Mouse (Mus musculus): Measurements from ENCODE around the gene Ankrd36. TPM values are rescaled to one million over a fixed set of nuclear protein-coding genes. Genes with fewer than 3 reads are reported as not detected.

Gene Ankrd36
- polyA plus RNA-seq, 1 experiment = not detected

DNA sequence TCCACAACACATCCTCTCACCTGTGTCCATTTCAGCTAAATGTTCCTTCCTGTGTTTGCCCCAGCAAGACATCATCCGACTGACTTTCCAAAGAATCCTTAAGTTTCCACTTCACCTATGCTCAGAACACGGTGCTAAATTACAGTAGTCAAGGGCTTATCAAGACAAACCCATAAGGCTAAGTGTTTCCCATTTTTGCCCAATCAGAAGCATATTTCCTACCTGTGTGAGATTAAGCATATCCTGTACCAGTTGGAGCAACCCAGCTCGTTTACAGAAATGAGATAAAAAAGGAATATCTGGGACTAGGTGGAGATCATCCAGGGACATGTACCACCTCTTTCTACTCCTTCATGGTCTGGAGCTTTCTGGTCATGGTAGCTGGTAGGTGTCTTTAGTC lies 22.8 kb upstream of the Ankrd36 start:
- Histone ChIP-seq H3K27ac (ENCODE audit: insufficient read depth, low read depth, low read length) (no peak overlapping the region), H3K4me1 (ENCODE audit: control insufficient read depth, insufficient read depth, insufficient read length, low read length) (no peaks in the 10 kb centered on the region), H3K27me3 (ENCODE audit: control insufficient read depth, insufficient read depth, low read length) (no peaks in the 10 kb centered on the region), H3K4me3 (ENCODE audit: low read depth, low read length) (no peak overlapping the region), H3K36me3 (ENCODE audit: control insufficient read depth, insufficient read depth, low read length) (no peaks in the 10 kb centered on the region)
- TF ChIP-seq POLR2A (IDR thresholded peaks at IDR 0.05; ENCODE audit: low read depth, low read length) (no peak), CTCF (IDR thresholded peaks at IDR 0.05; ENCODE audit: extremely low read depth, insufficient read length, insufficient replicate concordance, low read depth, low read length) (no peak)
- 69% methylated on average over 3 of the region's 3 CpGs for WGBS

GRCm38 (mm10) chr11:5551430-5551829 lies 18.1 kb upstream of the Ankrd36 start:
- H3K4me3 ChIP-seq (ENCODE audit: low read depth, low read length) = no peak overlapping the region
- no peaks in the 10 kb centered on the region for H3K36me3 ChIP-seq (ENCODE audit: control insufficient read depth, insufficient read depth, low read length)
- TF ChIP-seq POLR2A (IDR thresholded peaks at IDR 0.05; ENCODE audit: low read depth, low read length) (no peak), CTCF (IDR thresholded peaks at IDR 0.05; ENCODE audit: extremely low read depth, insufficient read length, insufficient replicate concordance, low read depth, low read length) (no peak)
- no peaks in the 10 kb centered on the region for H3K27me3 ChIP-seq (ENCODE audit: control insufficient read depth, insufficient read depth, low read length)
- WGBS = 91% methylated on average over 5 of the region's 5 CpGs
- H3K4me1 ChIP-seq (ENCODE audit: control insufficient read depth, insufficient read depth, insufficient read length, low read length) = no peaks in the 10 kb centered on the region
- H3K27ac ChIP-seq (ENCODE audit: insufficient read depth, low read depth, low read length) = no peak overlapping the region

GRCm38 (mm10) chr11:5551931-5552330 lies 17.6 kb upstream of the Ankrd36 start:
- H3K4me3 ChIP-seq (ENCODE audit: low read depth, low read length) = no peak overlapping the region
- WGBS = 74% methylated on average over 1 of the region's 1 CpGs
- no peaks in the 10 kb centered on the region for H3K36me3 ChIP-seq (ENCODE audit: control insufficient read depth, insufficient read depth, low read length)
- H3K4me1 ChIP-seq (ENCODE audit: control insufficient read depth, insufficient read depth, insufficient read length, low read length) = no peaks in the 10 kb centered on the region
- no peak for TF ChIP-seq POLR2A (IDR thresholded peaks at IDR 0.05; ENCODE audit: low read depth, low read length)
- TF ChIP-seq CTCF (IDR thresholded peaks at IDR 0.05; ENCODE audit: extremely low read depth, insufficient read length, insufficient replicate concordance, low read depth, low read length) = no peak
- H3K27ac ChIP-seq (ENCODE audit: insufficient read depth, low read depth, low read length) = no peak overlapping the region
- H3K27me3 ChIP-seq (ENCODE audit: control insufficient read depth, insufficient read depth, low read length) = no peaks in the 10 kb centered on the region

DNA sequence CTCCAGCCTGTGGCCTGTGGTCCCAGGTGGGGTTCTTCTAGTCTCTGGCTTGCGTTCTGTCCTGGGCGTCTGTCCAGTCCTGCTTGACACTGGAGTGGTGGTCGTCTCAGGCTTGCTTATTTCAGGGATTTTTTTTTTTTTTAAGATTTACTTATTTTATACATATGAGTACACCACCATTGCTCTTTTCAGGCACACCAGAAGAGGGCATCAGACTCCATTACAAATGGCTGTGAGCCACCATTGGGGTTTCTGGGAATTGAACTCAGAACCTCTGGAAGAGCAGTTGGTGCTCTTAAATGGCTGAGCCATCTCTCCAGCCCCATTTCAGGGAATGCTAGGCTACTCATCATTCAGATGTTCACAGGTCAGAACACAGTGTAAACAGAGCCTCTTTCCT lies 9.2 kb upstream of the Ankrd36 start:
- no peak overlapping the region for H3K27ac ChIP-seq (ENCODE audit: insufficient read depth, low read depth, low read length)
- TF ChIP-seq POLR2A (IDR thresholded peaks at IDR 0.05; ENCODE audit: low read depth, low read length) = no peak
- TF ChIP-seq CTCF (IDR thresholded peaks at IDR 0.05; ENCODE audit: extremely low read depth, insufficient read length, insufficient replicate concordance, low read depth, low read length) = no peak
- H3K27me3 ChIP-seq (ENCODE audit: control insufficient read depth, insufficient read depth, low read length) = no peaks in the 10 kb centered on the region
- 82% methylated on average over 3 of the region's 3 CpGs for WGBS
- no peak overlapping the region for H3K4me3 ChIP-seq (ENCODE audit: low read depth, low read length)
- H3K4me1 ChIP-seq (ENCODE audit: control insufficient read depth, insufficient read depth, insufficient read length, low read length) = no peaks in the 10 kb centered on the region
- no peaks in the 10 kb centered on the region for H3K36me3 ChIP-seq (ENCODE audit: control insufficient read depth, insufficient read depth, low read length)

- WGBS = 64% methylated on average over 9 of the region's 9 CpGs
- TF ChIP-seq POLR2A (IDR thresholded peaks at IDR 0.05; ENCODE audit: low read depth, low read length) (no peak), CTCF (IDR thresholded peaks at IDR 0.05; ENCODE audit: extremely low read depth, insufficient read length, insufficient replicate concordance, low read depth, low read length) (no peak)
Observed at GRCm38 (mm10) chr11:5562625-5563268, 6.7 kb upstream of the Ankrd36 start.

GRCm38 (mm10) chr11:5563898-5564297 lies 5.6 kb upstream of the Ankrd36 start:
- 84% methylated on average over 6 of the region's 6 CpGs for WGBS
- H3K4me3 ChIP-seq (ENCODE audit: low read depth, low read length) = no peak overlapping the region
- TF ChIP-seq CTCF (IDR thresholded peaks at IDR 0.05; ENCODE audit: extremely low read depth, insufficient read length, insufficient replicate concordance, low read depth, low read length) (no peak), POLR2A (IDR thresholded peaks at IDR 0.05; ENCODE audit: low read depth, low read length) (no peak)
- no peaks in the 10 kb centered on the region for H3K4me1 ChIP-seq (ENCODE audit: control insufficient read depth, insufficient read depth, insufficient read length, low read length)
- H3K27me3 ChIP-seq (ENCODE audit: control insufficient read depth, insufficient read depth, low read length) = no peaks in the 10 kb centered on the region
- H3K36me3 ChIP-seq (ENCODE audit: control insufficient read depth, insufficient read depth, low read length) = no peaks in the 10 kb centered on the region
- H3K27ac ChIP-seq (ENCODE audit: insufficient read depth, low read depth, low read length) = no peak overlapping the region

More at GRCm38 (mm10) chr11:5562625-5563268, 6.7 kb upstream of the Ankrd36 start:
- H3K36me3 ChIP-seq (ENCODE audit: control insufficient read depth, insufficient read depth, low read length) = no peaks in the 10 kb centered on the region
- H3K4me3 ChIP-seq (ENCODE audit: low read depth, low read length) = no peak overlapping the region
- H3K27me3 ChIP-seq (ENCODE audit: control insufficient read depth, insufficient read depth, low read length) = no peaks in the 10 kb centered on the region
- no peak overlapping the region for H3K27ac ChIP-seq (ENCODE audit: insufficient read depth, low read depth, low read length)
- no peaks in the 10 kb centered on the region for H3K4me1 ChIP-seq (ENCODE audit: control insufficient read depth, insufficient read depth, insufficient read length, low read length)

- WGBS = 91% methylated on average over 3 of the region's 3 CpGs
- H3K27ac ChIP-seq (ENCODE audit: insufficient read depth, low read depth, low read length) = no peak overlapping the region
Observed at GRCm38 (mm10) chr11:5565596-5565995, 3.9 kb upstream of the Ankrd36 start.

More at GRCm38 (mm10) chr11:5565596-5565995, 3.9 kb upstream of the Ankrd36 start:
- no peaks in the 10 kb centered on the region for H3K36me3 ChIP-seq (ENCODE audit: control insufficient read depth, insufficient read depth, low read length)
- no peaks in the 10 kb centered on the region for H3K27me3 ChIP-seq (ENCODE audit: control insufficient read depth, insufficient read depth, low read length)
- TF ChIP-seq POLR2A (IDR thresholded peaks at IDR 0.05; ENCODE audit: low read depth, low read length) = no peak
- TF ChIP-seq CTCF (IDR thresholded peaks at IDR 0.05; ENCODE audit: extremely low read depth, insufficient read length, insufficient replicate concordance, low read depth, low read length) = no peak
- no peaks in the 10 kb centered on the region for H3K4me1 ChIP-seq (ENCODE audit: control insufficient read depth, insufficient read depth, insufficient read length, low read length)
- no peak overlapping the region for H3K4me3 ChIP-seq (ENCODE audit: low read depth, low read length)

Measured in small intestine, adult 2 months (tissue).